Mouse (Mus musculus) C2C12 (cell line): ENCODE results near the gene Ccdc138. TPM values are rescaled to one million over a fixed set of nuclear protein-coding genes. Genes with fewer than 3 reads are reported as not detected.

Source experiments
- H3K27me3 ChIP-seq: one replicate; pipeline ENCODE4 v1.6.1; 2011; ENCODE audit not compliant: control insufficient read depth, insufficient read depth, insufficient read length
- H3K36me3 ChIP-seq: one replicate; pipeline ENCODE4 v1.6.1; 2011; ENCODE audit not compliant: control insufficient read depth, insufficient read depth
- H3K4me3 ChIP-seq: one replicate; pipeline ENCODE4 v1.5.1; 2011; ENCODE audit warnings: mild to moderate bottlenecking, control low read depth; ENCODE audit not compliant: poor library complexity, insufficient read depth, severe bottlenecking
- H3K79me2 ChIP-seq: one replicate; pipeline ENCODE4 v1.6.1; 2011; ENCODE audit not compliant: control insufficient read depth, insufficient read depth
- H3K79me3 ChIP-seq: one replicate; pipeline ENCODE4 v1.6.1; 2011; ENCODE audit warnings: low read depth, control low read depth
- H3ac ChIP-seq: one replicate; pipeline ENCODE3; 2011; ENCODE audit warnings: low read depth; ENCODE audit not compliant: control insufficient read depth, insufficient read length
- CEBPB ChIP-seq: IDR thresholded peaks from one replicate; pipeline ENCODE4 v1.6.1; 2011; ENCODE audit warnings: low read depth, mild to moderate bottlenecking, control low read depth, moderate library complexity
- CTCF ChIP-seq: IDR thresholded peaks from one replicate; pipeline ENCODE4 v1.5.1; 2011; ENCODE audit not compliant: control insufficient read depth, insufficient read depth, insufficient read length
- FOSL1 ChIP-seq: IDR thresholded peaks from one replicate; pipeline ENCODE4 v1.8.0; 2011; ENCODE audit warnings: mild to moderate bottlenecking, low read length; ENCODE audit not compliant: poor library complexity, insufficient read depth, severe bottlenecking
- MAX ChIP-seq: IDR thresholded peaks from one replicate; pipeline ENCODE4 v1.6.1; 2011; ENCODE audit warnings: mild to moderate bottlenecking, control low read depth
- MYOD1 ChIP-seq: IDR thresholded peaks from one replicate; pipeline ENCODE4 v1.6.1; 2011; ENCODE audit warnings: low read depth; ENCODE audit not compliant: control insufficient read depth, insufficient read length
- MYOG ChIP-seq: IDR thresholded peaks from one replicate; pipeline ENCODE4 v1.6.1; 2011; ENCODE audit not compliant: control insufficient read depth, insufficient read length; ENCODE audit errors: extremely low read depth
- USF1 ChIP-seq: IDR thresholded peaks from one replicate; pipeline ENCODE4 v1.6.1; 2011; ENCODE audit warnings: low read depth, mild to moderate bottlenecking, control low read depth, moderate library complexity
- long read RNA-seq, 2 experiments: library from polyadenylated mRNA; unstranded; transcript quantifications; one replicate each; pipeline ENCODE4 v2.0.0; 2019 to 2020
- polyA plus RNA-seq: library from polyadenylated mRNA; unstranded; fragments of >200 nt; fragmentation: generic; extraction: Trizol; gene quantifications from one replicate; pipeline ENCODE4 v1.2.1, GENCODE M21; 2012; ENCODE audit warnings: missing spikeins

The Ccdc138 gene
- polyA plus RNA-seq, result 0.91 TPM
- long read RNA-seq, experiment 1, partial matches to known transcripts, result 1 of 3 reads
- long read RNA-seq, experiment 1, other reads (novel, unspliced or antisense), result 0 of 3 reads
- long read RNA-seq, experiment 2, partial matches to known transcripts, result 5 of 11 reads
- long read RNA-seq, experiment 2, other reads (novel, unspliced or antisense), result 4 of 11 reads

GRCm38 (mm10) chr10:58497320-58498284, at the start of gene Ccdc138:
TSS of gene Ccdc138 (plus strand) at chr10:58497948.
- Histone ChIP-seq H3K27me3 (no peaks in the 10 kb centered on the region), H3K4me3 (peak within 1 kb of the TSS; percentile 63), H3K79me2 (peaks cover 11% of the 10 kb centered on the region), H3K36me3 (peaks cover 36% of the 10 kb centered on the region), H3ac (peak within 1 kb of the TSS; percentile 90), H3K79me3 (no peaks in the 10 kb centered on the region)
- no peak for TF ChIP-seq MAX
- TF ChIP-seq CTCF, result no peak
- no peak for TF ChIP-seq FOSL1
- no peak for TF ChIP-seq MYOD1
- no peak for TF ChIP-seq USF1
- TF ChIP-seq CEBPB, result no peak
- no peak for TF ChIP-seq MYOG

- Histone ChIP-seq H3ac (no peak overlapping the region), H3K27me3 (no peaks in the 10 kb centered on the region), H3K4me3 (no peak overlapping the region), H3K36me3 (peaks cover 54% of the 10 kb centered on the region), H3K79me2 (peaks cover 96% of the 10 kb centered on the region), H3K79me3 (peaks cover 63% of the 10 kb centered on the region)
- TF ChIP-seq CTCF (no peak), CEBPB (no peak)
These were observed 46.2 kb upstream of the Ccdc138 start for GRCm38 (mm10) chr10:58451575-58451974.

- Histone ChIP-seq H3K79me3 (peaks cover 59% of the 10 kb centered on the region), H3K79me2 (peaks cover 92% of the 10 kb centered on the region), H3K4me3 (no peak overlapping the region), H3K36me3 (peaks cover 60% of the 10 kb centered on the region), H3ac (no peak overlapping the region), H3K27me3 (no peaks in the 10 kb centered on the region)
- TF ChIP-seq USF1 (no peak), MYOD1 (no peak), CTCF (no peak)
These were observed 45.6 kb upstream of the Ccdc138 start for GRCm38 (mm10) chr10:58452185-58452584.

GRCm38 (mm10) chr10:58459896-58460295, 37.9 kb upstream of the Ccdc138 start:
- no peak overlapping the region for H3K4me3 ChIP-seq
- no peak for TF ChIP-seq CTCF
- no peak for TF ChIP-seq CEBPB
- TF ChIP-seq FOSL1, result no peak
- TF ChIP-seq USF1, result no peak
- no peak for TF ChIP-seq MYOG
- TF ChIP-seq MYOD1, result no peak
- no peak for TF ChIP-seq MAX
- H3ac ChIP-seq, result no peak overlapping the region
- H3K36me3 ChIP-seq, result peaks cover 98% of the 10 kb centered on the region
- H3K79me2 ChIP-seq, result peaks cover 31% of the 10 kb centered on the region
- peaks cover 5% of the 10 kb centered on the region for H3K79me3 ChIP-seq
- no peaks in the 10 kb centered on the region for H3K27me3 ChIP-seq

GRCm38 (mm10) chr10:58477086-58477755, 20.5 kb upstream of the Ccdc138 start:
- no peaks in the 10 kb centered on the region for H3K27me3 ChIP-seq
- H3K79me3 ChIP-seq, result peaks cover 2% of the 10 kb centered on the region
- H3K4me3 ChIP-seq, result no peak overlapping the region
- H3K79me2 ChIP-seq, result peaks cover 13% of the 10 kb centered on the region
- no peak for TF ChIP-seq CEBPB
- no peak for TF ChIP-seq USF1
- TF ChIP-seq MYOD1, result no peak
- TF ChIP-seq MYOG, result no peak
- no peak for TF ChIP-seq MAX
- peaks cover 100% of the 10 kb centered on the region for H3K36me3 ChIP-seq
- H3ac ChIP-seq, result no peak overlapping the region
